Mouse (Mus musculus) midbrain, postnatal 0 days (tissue): Measurements from ENCODE around the gene Cebpg. TPM values are rescaled to one million over a fixed set of nuclear protein-coding genes. Genes with fewer than 3 reads are reported as not detected.
A peak's percentile ranks its signal among the peaks of the same experiment; 100 is the strongest.

ENCODE experiments used
- ATAC-seq: fragments of 200-750 bp; cut with Nextera tagmentation; 2 replicates; pipeline ENCODE4 v1.8.0; 2017; ENCODE audit warnings: moderate number of reproducible peaks, mild to moderate bottlenecking, moderate TSS enrichment, moderate library complexity; ENCODE audit not compliant: low FRiP score
- DNase-seq: peaks from one replicate; pipeline ENCODE4 v3.0.0-alpha.2; 2015; ENCODE audit warnings: low spot score
- H3K27ac ChIP-seq: fragments of 300-500 bp; sonication (generic); 2 replicates; pipeline ENCODE4 v1.5.1; 2014; ENCODE audit warnings: low read depth, mild to moderate bottlenecking, low read length, mixed read lengths
- H3K27me3 ChIP-seq: fragments of 300-500 bp; sonication (generic); 2 replicates; pipeline ENCODE4 v1.6.1; 2014; ENCODE audit warnings: low read length, control low read depth, mixed read lengths; ENCODE audit not compliant: insufficient read depth
- H3K36me3 ChIP-seq: fragments of 300-500 bp; sonication (generic); 2 replicates; pipeline ENCODE4 v1.6.1; 2014; ENCODE audit warnings: low read length, control low read depth, mixed read lengths; ENCODE audit not compliant: insufficient read depth
- H3K4me1 ChIP-seq: fragments of 300-500 bp; sonication (generic); 2 replicates; pipeline ENCODE4 v1.6.1; 2014; ENCODE audit warnings: mild to moderate bottlenecking, control low read depth, antibody characterized with exemption, low read length, mixed read lengths; ENCODE audit not compliant: insufficient read depth
- H3K4me2 ChIP-seq: fragments of 300-500 bp; sonication (generic); 2 replicates; pipeline ENCODE4 v1.6.1; 2014; ENCODE audit warnings: low read depth, mild to moderate bottlenecking, low read length, mixed read lengths; ENCODE audit not compliant: poor library complexity, severe bottlenecking
- H3K4me3 ChIP-seq: fragments of 300-500 bp; sonication (generic); 2 replicates; pipeline ENCODE4 v1.5.1; 2014; ENCODE audit warnings: low read depth, mild to moderate bottlenecking, low read length, moderate library complexity
- H3K9ac ChIP-seq: fragments of 300-500 bp; sonication (generic); replicated peaks from 2 replicates; pipeline ENCODE4 v1.6.1; 2014; ENCODE audit warnings: mild to moderate bottlenecking, low read length, moderate library complexity, mixed read lengths; ENCODE audit not compliant: poor library complexity, severe bottlenecking
- H3K9me3 ChIP-seq: fragments of 300-500 bp; sonication (generic); 2 replicates; pipeline ENCODE4 v1.6.1; 2016; ENCODE audit warnings: low read length, control low read depth
- CTCF ChIP-seq: IDR thresholded peaks from 2 replicates; pipeline ENCODE4 v1.5.1; 2016; ENCODE audit warnings: antibody characterized with exemption, mild to moderate bottlenecking
- WGBS: fragments of 180-500 bp; shearing (Covaris S2); extraction: QIAGEN DNeasy Blood & Tissue Kit; methylation state at CpG from one replicate; pipeline ENCODE4 v1.1.7; 2014; 5-methylcytosine and 5-hydroxymethylcytosine counted together
- polyA plus RNA-seq: library from polyadenylated mRNA; unstranded; fragments of >200 nt; fragmentation: Nextera tagmentation; extraction: Ambion mirVana; gene quantifications from 2 replicates; pipeline ENCODE4 v1.2.1, GENCODE M21; 2015
- total RNA-seq: library from RNA; depleted of rRNA; stranded (reverse); fragments of >200 nt; gene quantifications from 2 replicates; pipeline ENCODE4 v1.2.3, GENCODE M21; 2014

Gene Cebpg
- total and polyA plus RNA-seq, 2 experiments from 2014 or later, result 12.8 to 13.9 TPM

- no peaks in the 10 kb centered on the region for H3K27me3 ChIP-seq
- H3K27ac ChIP-seq, result no peak overlapping the region
- WGBS, result 91% methylated on average over 2 of the region's 2 CpGs
- peaks cover 23% of the 10 kb centered on the region; the same call in 1 of the 2 replicates for H3K36me3 ChIP-seq
- no peak overlapping the region for H3K9ac ChIP-seq
- TF ChIP-seq CTCF, result peak; percentile 40
- H3K9me3 ChIP-seq, result no peaks in the 10 kb centered on the region
- no peak overlapping the region for H3K4me3 ChIP-seq
- DNase-seq (no peak), ATAC-seq (no peak)
- H3K4me2 ChIP-seq, result no peak overlapping the region
- no peaks in the 10 kb centered on the region for H3K4me1 ChIP-seq
Measured at GRCm38 (mm10) chr7:35044719-35045118, 11.7 kb downstream of the Cebpg start.

- Histone ChIP-seq H3K4me2 (no peak overlapping the region), H3K4me3 (no peak overlapping the region), H3K9me3 (no peaks in the 10 kb centered on the region), H3K27ac (no peak overlapping the region), H3K4me1 (no peaks in the 10 kb centered on the region), H3K27me3 (no peaks in the 10 kb centered on the region), H3K36me3 (peaks cover 23% of the 10 kb centered on the region; the same call in 1 of the 2 replicates), H3K9ac (no peak overlapping the region)
- WGBS, result 94% methylated on average over 10 of the region's 10 CpGs
- ATAC-seq, result 0 out of 2 replicates have a peak, but pooled peaks have one; percentile 50
- TF ChIP-seq CTCF, result no peak
- no peak for DNase-seq
Measured at GRCm38 (mm10) chr7:35043266-35043817, 13.0 kb downstream of the Cebpg start.

GRCm38 (mm10) chr7:35042759-35043217 lies 13.6 kb downstream of the Cebpg start:
- Histone ChIP-seq H3K4me1 (no peaks in the 10 kb centered on the region), H3K9me3 (no peaks in the 10 kb centered on the region), H3K27me3 (no peaks in the 10 kb centered on the region), H3K9ac (no peak overlapping the region), H3K27ac (no peak overlapping the region), H3K4me3 (no peak overlapping the region), H3K36me3 (peaks cover 23% of the 10 kb centered on the region; the same call in 1 of the 2 replicates), H3K4me2 (no peak overlapping the region)
- ATAC-seq, result no peak
- WGBS, result 93% methylated on average over 5 of the region's 5 CpGs
- no peak for DNase-seq
- TF ChIP-seq CTCF, result no peak

- Histone ChIP-seq H3K4me2 (no peak overlapping the region), H3K36me3 (peaks cover 23% of the 10 kb centered on the region; the same call in 1 of the 2 replicates), H3K27me3 (no peaks in the 10 kb centered on the region), H3K4me3 (no peak overlapping the region), H3K9me3 (no peaks in the 10 kb centered on the region), H3K9ac (no peak overlapping the region), H3K27ac (no peak overlapping the region), H3K4me1 (no peaks in the 10 kb centered on the region)
- no peak for DNase-seq
- no peak for ATAC-seq
- no peak for TF ChIP-seq CTCF
Measured at GRCm38 (mm10) chr7:35042209-35042554, 14.2 kb downstream of the Cebpg start.

GRCm38 (mm10) chr7:35041286-35042208 lies 14.8 kb downstream of the Cebpg start:
- WGBS, result 56% methylated on average over 2 of the region's 2 CpGs
- no peaks in the 10 kb centered on the region for H3K27me3 ChIP-seq

More at GRCm38 (mm10) chr7:35041286-35042208, 14.8 kb downstream of the Cebpg start:
- TF ChIP-seq CTCF, result no peak
- no peak for DNase-seq
- ATAC-seq, result no peak
- no peaks in the 10 kb centered on the region for H3K9me3 ChIP-seq
- H3K4me2 ChIP-seq, result no peak overlapping the region
- 0 out of 2 replicates have a peak overlapping the region, but pooled peaks have one; percentile 4 for H3K27ac ChIP-seq
- H3K4me3 ChIP-seq, result no peak overlapping the region
- peaks cover 23% of the 10 kb centered on the region; the same call in 1 of the 2 replicates for H3K36me3 ChIP-seq
- no peak overlapping the region for H3K9ac ChIP-seq
- H3K4me1 ChIP-seq, result no peaks in the 10 kb centered on the region; the same call in 1 of the 2 replicates
